Mouse (Mus musculus) layer of hippocampus, adult 9-11 months (tissue): ENCODE measurements at regions not wholly inside any gene's neighbourhood (a gene's known extent, or its start where the extent isn't known, plus 50 kb on each side); places are given as distances from the start of the nearest gene placed in this dataset.

Source experiments
- DNase-seq: peaks from one replicate; pipeline ENCODE4 v3.0.0; 2022

- DNase-seq = no peak
Observed at GRCm38 (mm10) chr1:39102126-39102905, 91.2 kb upstream of the Npas2 start.

- peak; percentile 39 for DNase-seq
Observed at GRCm38 (mm10) chr1:39102989-39103910, 90.3 kb upstream of the Npas2 start.

GRCm38 (mm10) chr1:39105546-39106371 lies 87.8 kb upstream of the Npas2 start:
- no peak for DNase-seq

GRCm38 (mm10) chr1:39106372-39106643 lies 87.2 kb upstream of the Npas2 start:
- no peak for DNase-seq

- DNase-seq = no peak
Observed at GRCm38 (mm10) chr1:39106650-39107049, 86.9 kb upstream of the Npas2 start.

- DNase-seq = no peak
Observed at GRCm38 (mm10) chr1:39116319-39116718, 77.2 kb upstream of the Npas2 start.

- no peak for DNase-seq
Observed at GRCm38 (mm10) chr1:39122316-39123015, 71.1 kb upstream of the Npas2 start.

- no peak for DNase-seq
Observed at GRCm38 (mm10) chr1:39123081-39123812, 70.3 kb upstream of the Npas2 start.

GRCm38 (mm10) chr1:39123813-39124146 lies 69.8 kb upstream of the Npas2 start:
- DNase-seq = no peak

- no peak for DNase-seq
Observed at GRCm38 (mm10) chr1:39134521-39134920, 59.0 kb upstream of the Npas2 start.

- DNase-seq = no peak
Observed at GRCm38 (mm10) chr1:39143054-39143453, 50.5 kb upstream of the Npas2 start.

GRCm38 (mm10) chr1:39143626-39144025 lies 49.9 kb upstream of the Npas2 start:
- no peak for DNase-seq
